Comparison of ENCODE assay signal across 9 mouse cellular contexts in the genomic region with DNA sequence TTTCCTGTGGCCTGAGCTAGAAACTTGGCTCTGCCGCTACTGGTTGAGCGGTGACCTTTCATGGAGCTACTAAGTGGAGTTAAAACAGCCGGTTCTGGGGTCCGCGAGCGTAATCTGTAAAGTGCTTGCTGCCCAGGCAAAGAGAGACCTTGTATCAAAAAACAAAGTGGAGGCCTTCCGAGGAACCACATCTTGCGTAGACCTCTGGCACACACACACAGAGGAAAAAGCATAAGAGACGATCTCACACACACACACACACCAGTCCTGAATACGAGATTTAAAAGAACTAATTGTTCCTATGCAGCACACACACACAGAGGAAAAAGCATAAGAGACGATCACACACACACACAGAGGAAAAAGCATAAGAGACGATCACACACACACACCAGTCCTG. TPM values are rescaled to one million over a fixed set of nuclear protein-coding genes. Genes with fewer than 3 reads are reported as not detected.
DNase-seq lines count a peak whose midpoint lies in the region; ATAC-seq lines count a peak whose summit lies in the region.
"Had no signal": no experiment of that assay in that cellular context is flagged by ENCODE, and none has a peak within 500 bp of the region (broad histone marks: within the 10 kb centered on the region; RNA-seq: fewer than 3 reads in every experiment).

No protein-coding gene starts in this region.

- H3K27ac ChIP-seq in kidney, embryonic 14.5 days (ENCODE audit: low read depth, low read length), result peak overlapping the region; percentile 45
- peak overlapping the region; percentile 86 for H3K27ac ChIP-seq in brown adipose tissue, adult 24 weeks (replicated peaks; ENCODE audit: low read depth, low read length)
- H3K27ac ChIP-seq in hindbrain, embryonic 13.5 days, result peak overlapping the region; percentile 92
- peak overlapping the region; percentile 87 for H3K27ac ChIP-seq in midbrain, embryonic 13.5 days

- DNase-seq in kidney, adult 8-10 months, result no peak
- no peak for DNase-seq in urinary bladder, postnatal 25 days (ENCODE audit: low spot score)
- no peak for DNase-seq in frontal cortex, adult 2 months (ENCODE audit: extremely low spot score in 1 of 2, low spot score in 1 of 2)
- no peak for DNase-seq in thymus, postnatal 25 days

- H3K27me3 ChIP-seq in kidney, embryonic 14.5 days (ENCODE audit: control insufficient read depth, insufficient read depth, low read length), result no peaks in the 10 kb centered on the region
- H3K27me3 ChIP-seq in hindbrain, embryonic 13.5 days, result no peaks in the 10 kb centered on the region
- no peaks in the 10 kb centered on the region for H3K27me3 ChIP-seq in midbrain, embryonic 13.5 days
- H3K27me3 ChIP-seq: Patski had no signal

- 27% methylated on average over 12 of the region's 12 CpGs for WGBS in kidney, embryonic 14.5 days
- WGBS in hindbrain, embryonic 13.5 days, result 21% methylated on average over 12 of the region's 12 CpGs
- 20% methylated on average over 12 of the region's 12 CpGs for WGBS in midbrain, embryonic 13.5 days

- H3K4me1 ChIP-seq in kidney, embryonic 14.5 days (ENCODE audit: control insufficient read depth, insufficient read depth, low read length), result 0 out of 2 replicates have a peak, but pooled peaks cover 3% of the 10 kb centered on the region
- peaks cover 4% of the 10 kb centered on the region; the same call in 1 of the 2 replicates for H3K4me1 ChIP-seq in brown adipose tissue, adult 24 weeks (ENCODE audit: control insufficient read depth, insufficient read depth, insufficient read length, low read length)
- H3K4me1 ChIP-seq in hindbrain, embryonic 13.5 days (replicated peaks), result peaks cover 31% of the 10 kb centered on the region
- peaks cover 22% of the 10 kb centered on the region for H3K4me1 ChIP-seq in midbrain, embryonic 13.5 days (replicated peaks)

- no peaks in the 10 kb centered on the region for H3K9me3 ChIP-seq in kidney, embryonic 14.5 days (ENCODE audit: control insufficient read depth, low read length)
- H3K9me3 ChIP-seq in hindbrain, embryonic 13.5 days, result no peaks in the 10 kb centered on the region
- H3K9me3 ChIP-seq in midbrain, embryonic 13.5 days, result no peaks in the 10 kb centered on the region

- no peak; the same call in 1 of the 2 replicates for ATAC-seq in kidney, embryonic 14.5 days (ENCODE audit: low FRiP score, low TSS enrichment)
- ATAC-seq in hindbrain, embryonic 13.5 days (ENCODE audit: low FRiP score), result no peak; the same call in 1 of the 2 replicates
- ATAC-seq in midbrain, embryonic 13.5 days, result peak; percentile 19

- H3K4me2 ChIP-seq in kidney, embryonic 14.5 days (replicated peaks; ENCODE audit: low read depth, low read length), result peak overlapping the region; percentile 69
- peak overlapping the region; percentile 72 for H3K4me2 ChIP-seq in hindbrain, embryonic 13.5 days
- peak overlapping the region; percentile 71 for H3K4me2 ChIP-seq in midbrain, embryonic 13.5 days (replicated peaks)

- peak overlapping the region; percentile 66 for H3K9ac ChIP-seq in kidney, embryonic 14.5 days (ENCODE audit: low read depth, low read length)
- H3K9ac ChIP-seq in hindbrain, embryonic 13.5 days, result peak overlapping the region; percentile 81
- peak overlapping the region; percentile 82 for H3K9ac ChIP-seq in midbrain, embryonic 13.5 days (replicated peaks)

- H3K4me3 ChIP-seq in kidney, embryonic 14.5 days (ENCODE audit: low read length), result peak overlapping the region; percentile 68
- peak overlapping the region; percentile 74 for H3K4me3 ChIP-seq in brown adipose tissue, adult 24 weeks (ENCODE audit: insufficient read depth, low read depth, low read length)
- peak overlapping the region; percentile 61 for H3K4me3 ChIP-seq in hindbrain, embryonic 13.5 days
- peak overlapping the region; percentile 64 for H3K4me3 ChIP-seq in midbrain, embryonic 13.5 days (replicated peaks)

- H3K36me3 ChIP-seq in kidney, embryonic 14.5 days (ENCODE audit: control insufficient read depth, insufficient read depth, low read length), result no peaks in the 10 kb centered on the region
- H3K36me3 ChIP-seq in hindbrain, embryonic 13.5 days, result no peaks in the 10 kb centered on the region
- no peaks in the 10 kb centered on the region for H3K36me3 ChIP-seq in midbrain, embryonic 13.5 days

RNA-seq across cellular contexts. Expression of a gene that starts 0.4 kb away (rescaled TPM):
- 137 and 157 TPM in 2 replicates for polyA plus RNA-seq in kidney, embryonic 14.5 days (2014; fragmentation: Nextera tagmentation; extraction: Ambion mirVana)
- polyA plus RNA-seq in brown adipose tissue, adult 24 weeks (2012; ENCODE audit: insufficient read depth, insufficient read length, missing spikeins), result 30.3 and 33.1 TPM in 2 replicates
- polyA plus RNA-seq in hindbrain, embryonic 13.5 days (2015; fragmentation: Nextera tagmentation; extraction: Ambion mirVana), result 104 TPM in 2 replicates
- polyA plus RNA-seq in midbrain, embryonic 13.5 days (2015; fragmentation: Nextera tagmentation; extraction: Ambion mirVana), result 110 and 116 TPM in 2 replicates
- polyA plus RNA-seq in frontal cortex, adult 2 months (2012; rRNA removed), result 28.6 and 30.0 TPM in 2 replicates

RNA-seq across cellular contexts. Expression of a gene that starts 47.3 kb away (rescaled TPM):
- 9.6 and 12.7 TPM in 2 replicates for polyA plus RNA-seq in kidney, embryonic 14.5 days (2014; fragmentation: Nextera tagmentation; extraction: Ambion mirVana)
- polyA plus RNA-seq in brown adipose tissue, adult 24 weeks (2012; ENCODE audit: insufficient read depth, insufficient read length, missing spikeins), result 2.4 and 3.1 TPM in 2 replicates
- 5.4 and 5.9 TPM in 2 replicates for polyA plus RNA-seq in hindbrain, embryonic 13.5 days (2015; fragmentation: Nextera tagmentation; extraction: Ambion mirVana)
- polyA plus RNA-seq in midbrain, embryonic 13.5 days (2015; fragmentation: Nextera tagmentation; extraction: Ambion mirVana), result 6.2 and 6.9 TPM in 2 replicates
- polyA plus RNA-seq in frontal cortex, adult 2 months (2012; rRNA removed), result 5.1 and 6.0 TPM in 2 replicates
